Mouse (Mus musculus): ENCODE data around the gene Mrnip.

DNA sequence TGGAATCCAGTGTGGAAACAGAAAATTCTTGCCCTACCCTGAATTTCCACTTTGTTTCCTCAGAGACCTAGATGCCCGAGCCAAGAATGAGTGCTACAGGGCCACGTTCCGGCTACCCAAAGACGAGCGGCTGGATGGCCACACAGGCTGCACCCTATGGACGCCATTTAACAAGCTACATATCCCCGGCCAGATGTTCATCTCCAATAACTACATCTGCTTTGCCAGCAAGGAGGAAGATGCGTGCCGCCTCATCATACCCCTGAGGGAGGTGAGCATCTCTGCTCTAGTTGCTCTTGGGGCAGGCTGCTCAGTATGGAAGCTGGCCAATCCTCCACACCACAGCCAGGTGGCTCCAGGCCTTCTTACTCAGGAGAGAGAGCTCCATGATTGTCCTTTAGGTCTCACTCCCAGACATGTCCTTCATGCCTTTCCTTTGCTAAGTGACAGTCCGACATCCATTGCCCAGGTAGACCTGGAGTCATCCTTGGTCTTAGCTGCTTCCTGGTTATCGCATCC is 26.2 kb upstream of the Mrnip start:
- no peak for TF ChIP-seq CHD2 (IDR thresholded peaks at IDR 0.05; ENCODE audit: low read depth, low read length)
- no peak for TF ChIP-seq MAFK (IDR thresholded peaks at IDR 0.05; ENCODE audit: insufficient read depth, low read depth, low read length)
- no peak for TF ChIP-seq ZNF384 (IDR thresholded peaks at IDR 0.05; ENCODE audit: low read depth, low read length)
